Mouse (Mus musculus) neural tube, embryonic 11.5 days (tissue): Measurements from ENCODE around the gene Uvrag. TPM values are rescaled to one million over a fixed set of nuclear protein-coding genes. Genes with fewer than 3 reads are reported as not detected.
"Not testable (repeated sequence)": the region's sequence is repeated elsewhere in the genome, so short reads cannot be mapped to it uniquely, and the experiment has no call there.

Source experiments
- ATAC-seq: fragments of 200-750 bp; cut with Nextera tagmentation; 2 replicates; pipeline ENCODE4 v1.8.0; 2017; ENCODE audit warnings: moderate number of reproducible peaks, mild to moderate bottlenecking, moderate TSS enrichment, moderate library complexity; ENCODE audit not compliant: insufficient read depth, low FRiP score, low TSS enrichment
- DNase-seq: peaks from one replicate; pipeline ENCODE4 v3.0.0-alpha.2; 2015; ENCODE audit warnings: low spot score
- H3K27ac ChIP-seq: fragments of 300-500 bp; sonication (generic); 2 replicates; pipeline ENCODE4 v1.5.1; 2014; ENCODE audit warnings: low read depth, mild to moderate bottlenecking, low read length
- H3K27me3 ChIP-seq: fragments of 300-500 bp; sonication (generic); 2 replicates; pipeline ENCODE4 v1.6.1; 2014; ENCODE audit warnings: mild to moderate bottlenecking, low read length, mixed read lengths; ENCODE audit not compliant: control insufficient read depth, insufficient read depth
- H3K36me3 ChIP-seq: fragments of 300-500 bp; sonication (generic); 2 replicates; pipeline ENCODE4 v1.6.1; 2014; ENCODE audit warnings: mild to moderate bottlenecking, low read length, moderate library complexity, mixed read lengths; ENCODE audit not compliant: control insufficient read depth, insufficient read depth
- H3K4me1 ChIP-seq: fragments of 300-500 bp; sonication (generic); 2 replicates; pipeline ENCODE4 v1.6.1; 2014; ENCODE audit warnings: low read length, mixed read lengths; ENCODE audit not compliant: control insufficient read depth, insufficient read depth
- H3K4me2 ChIP-seq: fragments of 300-500 bp; sonication (generic); 2 replicates; pipeline ENCODE4 v1.6.1; 2014; ENCODE audit warnings: low read depth, mild to moderate bottlenecking, moderate library complexity
- H3K4me3 ChIP-seq: fragments of 300-500 bp; sonication (generic); 2 replicates; pipeline ENCODE4 v1.5.1; 2014; ENCODE audit warnings: low read depth, low read length
- H3K9ac ChIP-seq: fragments of 300-500 bp; sonication (generic); 2 replicates; pipeline ENCODE4 v1.6.1; 2014; ENCODE audit warnings: mild to moderate bottlenecking, low read length
- H3K9me3 ChIP-seq: fragments of 300-500 bp; sonication (generic); 2 replicates; pipeline ENCODE4 v1.6.1; 2016; ENCODE audit warnings: low read length; ENCODE audit not compliant: control insufficient read depth
- WGBS: fragments of 180-500 bp; shearing (Covaris S2); extraction: QIAGEN DNeasy Blood & Tissue Kit; methylation state at CpG from one replicate; pipeline ENCODE4 v1.1.7; 2014; 5-methylcytosine and 5-hydroxymethylcytosine counted together
- polyA plus RNA-seq: library from polyadenylated mRNA; unstranded; fragments of >200 nt; fragmentation: Nextera tagmentation; extraction: Ambion mirVana; gene quantifications from 2 replicates; pipeline ENCODE4 v1.2.1, GENCODE M21; 2014

Uvrag gene
- polyA plus RNA-seq, 1 experiment from 2014 or later = 12.0 TPM

DNA sequence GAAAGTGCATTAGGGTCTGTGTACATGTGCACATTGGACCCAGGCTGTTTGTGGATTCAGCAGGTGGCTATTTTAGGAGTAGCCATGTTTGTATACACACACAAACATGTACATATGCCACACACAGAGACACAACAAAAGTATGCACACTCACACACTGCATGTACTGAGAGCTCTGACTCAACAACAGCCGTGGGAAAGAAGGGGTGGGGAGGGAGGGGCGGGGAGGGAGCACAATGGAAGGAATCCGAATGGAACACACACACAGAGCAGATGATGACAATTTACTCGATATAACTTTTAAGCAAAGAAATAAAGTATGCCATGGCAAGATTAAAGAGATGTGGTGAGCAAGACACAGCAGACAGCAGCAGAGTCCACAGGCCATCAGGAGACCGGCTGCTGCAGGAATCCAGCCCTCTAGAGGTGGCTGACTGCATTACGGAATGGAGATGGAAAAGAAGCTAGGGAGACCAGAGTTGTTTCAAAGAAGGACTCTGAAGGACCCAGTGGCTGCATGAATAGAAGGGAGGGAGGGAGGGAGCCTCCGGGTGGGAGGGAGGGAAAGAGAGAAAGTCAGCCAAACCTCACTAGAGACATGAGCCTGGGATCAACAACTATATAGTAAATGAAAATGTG is 67.1 kb downstream of the Uvrag start:
- WGBS = 30% methylated on average over 7 of the region's 7 CpGs
- H3K27me3 ChIP-seq = no peaks in the 10 kb centered on the region
- ATAC-seq (no peak), DNase-seq (peak; percentile 57)
- H3K4me1 ChIP-seq = no peaks in the 10 kb centered on the region
- no peak overlapping the region for H3K4me2 ChIP-seq
- H3K27ac ChIP-seq = no peak overlapping the region
- no peaks in the 10 kb centered on the region for H3K36me3 ChIP-seq
- no peak overlapping the region for H3K4me3 ChIP-seq
- no peaks in the 10 kb centered on the region for H3K9me3 ChIP-seq
- H3K9ac ChIP-seq = no peak overlapping the region

GRCm38 (mm10) chr7:99067710-99068109 is 73.2 kb downstream of the Uvrag start:
- no peaks in the 10 kb centered on the region for H3K27me3 ChIP-seq
- 89% methylated on average over 7 of the region's 7 CpGs for WGBS

GRCm38 (mm10) chr7:99065920-99066319 is 75.0 kb downstream of the Uvrag start:
- ATAC-seq (no peak), DNase-seq (no peak)
- no peak overlapping the region for H3K4me3 ChIP-seq
- no peak overlapping the region for H3K9ac ChIP-seq
- no peaks in the 10 kb centered on the region for H3K9me3 ChIP-seq
- H3K4me2 ChIP-seq = no peak overlapping the region
- H3K27me3 ChIP-seq = no peaks in the 10 kb centered on the region
- H3K36me3 ChIP-seq = no peaks in the 10 kb centered on the region
- WGBS = 2% methylated on average over 2 of the region's 2 CpGs
- peaks cover 11% of the 10 kb centered on the region for H3K4me1 ChIP-seq
- H3K27ac ChIP-seq = no peak overlapping the region

More at GRCm38 (mm10) chr7:99067710-99068109, 73.2 kb downstream of the Uvrag start:
- Histone ChIP-seq H3K4me2 (no peak overlapping the region), H3K9ac (no peak overlapping the region), H3K27ac (no peak overlapping the region), H3K9me3 (no peaks in the 10 kb centered on the region), H3K4me3 (no peak overlapping the region), H3K36me3 (no peaks in the 10 kb centered on the region), H3K4me1 (peaks cover 11% of the 10 kb centered on the region)
- DNase-seq = no peak
- no peak for ATAC-seq

GRCm38 (mm10) chr7:99065391-99065831 is 75.5 kb downstream of the Uvrag start:
- Histone ChIP-seq H3K4me1 (peaks cover 11% of the 10 kb centered on the region), H3K27me3 (no peaks in the 10 kb centered on the region), H3K4me2 (peak overlapping the region; percentile 20), H3K4me3 (no peak overlapping the region), H3K27ac (no peak overlapping the region), H3K36me3 (no peaks in the 10 kb centered on the region), H3K9me3 (no peaks in the 10 kb centered on the region), H3K9ac (peak overlapping the region; percentile 29)
- WGBS = 2% methylated on average over 11 of the region's 11 CpGs
- peak; percentile 46 for DNase-seq
- peak; percentile 79 for ATAC-seq

DNA sequence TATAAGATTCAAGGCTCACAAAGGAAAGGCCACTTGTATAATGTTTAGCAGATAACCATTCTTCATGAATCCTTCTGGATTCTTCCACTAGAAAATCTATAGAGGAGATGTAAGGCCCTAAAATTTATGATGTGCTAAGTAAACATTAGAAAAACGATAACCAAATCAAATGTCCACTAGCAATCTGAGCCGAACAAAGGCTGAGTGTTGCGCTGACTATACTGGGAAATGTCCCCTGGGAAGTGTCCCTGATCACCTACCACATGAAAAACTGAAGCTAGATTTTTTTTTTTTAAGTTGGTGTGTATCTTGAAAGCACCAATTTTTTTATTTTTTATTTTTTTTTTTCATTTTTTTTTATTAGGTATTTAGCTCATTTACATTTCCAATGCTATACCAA is 76.1 kb downstream of the Uvrag start:
- Histone ChIP-seq H3K36me3 (no peaks in the 10 kb centered on the region), H3K4me1 (peaks cover 11% of the 10 kb centered on the region), H3K27ac (no peak overlapping the region), H3K4me3 (no peak overlapping the region), H3K4me2 (no peak overlapping the region), H3K9me3 (no peaks in the 10 kb centered on the region), H3K9ac (no peak overlapping the region), H3K27me3 (no peaks in the 10 kb centered on the region)
- ATAC-seq = no peak
- DNase-seq = no peak
- 35% methylated on average over 3 of the region's 3 CpGs for WGBS

- H3K4me2 ChIP-seq, DNase-seq, H3K27me3 ChIP-seq, H3K4me3 ChIP-seq, H3K9me3 ChIP-seq, H3K36me3 ChIP-seq, ATAC-seq, H3K27ac ChIP-seq, H3K9ac ChIP-seq: not testable (repeated sequence)
- H3K4me1 ChIP-seq = peaks cover 11% of the 10 kb centered on the region
- 86% methylated on average over 3 of the region's 3 CpGs for WGBS
These were observed 78.7 kb downstream of the Uvrag start for GRCm38 (mm10) chr7:99062263-99062662.

DNA sequence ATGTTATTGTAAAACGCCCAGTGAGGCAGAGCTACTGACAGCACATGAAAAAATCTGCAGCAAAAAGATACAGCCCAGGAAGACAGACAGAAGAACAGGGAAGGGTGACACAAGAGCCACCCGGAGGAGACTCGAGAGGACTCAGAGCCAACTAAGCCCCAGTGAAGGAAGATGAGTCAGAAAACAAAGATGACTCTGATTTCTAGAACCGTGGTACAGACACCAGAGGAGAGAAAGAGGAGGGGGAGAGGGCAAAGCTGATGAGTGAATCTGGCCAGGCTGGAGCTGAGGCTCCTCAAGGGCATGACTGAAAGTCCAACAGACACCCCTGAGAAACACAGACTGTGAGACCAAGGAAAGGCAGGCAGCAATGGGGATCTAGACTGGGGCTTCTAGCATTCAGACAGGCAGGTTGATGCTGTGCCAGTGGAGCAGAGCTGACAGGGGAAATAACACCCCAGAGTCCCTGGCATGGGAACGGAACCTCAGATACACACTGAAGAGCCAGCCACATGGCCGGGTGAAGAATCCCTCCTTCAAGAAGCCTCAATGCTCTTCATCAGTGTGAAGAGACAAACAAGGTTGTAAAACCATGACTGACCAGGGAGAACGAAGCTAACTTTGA is 79.8 kb downstream of the Uvrag start:
- H3K27me3 ChIP-seq = no peaks in the 10 kb centered on the region
- 74% methylated on average over 7 of the region's 7 CpGs for WGBS
- no peaks in the 10 kb centered on the region for H3K9me3 ChIP-seq
- H3K27ac ChIP-seq = no peak overlapping the region
- H3K36me3 ChIP-seq = no peaks in the 10 kb centered on the region
- H3K4me2 ChIP-seq = no peak overlapping the region
- ATAC-seq (no peak), DNase-seq (no peak)
- H3K4me1 ChIP-seq = peaks cover 11% of the 10 kb centered on the region
- H3K4me3 ChIP-seq = no peak overlapping the region
- H3K9ac ChIP-seq = no peak overlapping the region

DNA sequence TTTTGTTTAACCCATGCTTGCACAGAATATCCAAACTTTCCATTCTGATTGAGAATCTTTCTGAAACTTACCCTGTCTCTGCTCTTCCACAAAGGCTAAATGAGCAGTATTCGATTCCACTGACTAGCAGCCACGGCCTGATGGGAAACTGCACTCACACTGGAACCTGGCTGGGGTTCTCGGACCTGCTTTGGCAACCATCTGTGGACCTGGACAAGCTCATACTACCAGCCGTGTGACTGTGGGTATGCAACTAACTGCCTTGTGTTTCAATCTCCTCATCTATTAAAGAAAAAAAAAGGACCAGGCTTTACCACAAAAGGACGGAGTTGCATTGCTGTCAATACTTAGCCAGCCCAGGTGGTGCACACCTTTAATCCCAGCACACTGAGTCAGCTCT is 80.5 kb downstream of the Uvrag start:
- Histone ChIP-seq H3K27ac (no peak overlapping the region), H3K9ac (no peak overlapping the region), H3K4me1 (peaks cover 4% of the 10 kb centered on the region), H3K4me3 (no peak overlapping the region), H3K9me3 (no peaks in the 10 kb centered on the region), H3K4me2 (no peak overlapping the region), H3K36me3 (no peaks in the 10 kb centered on the region), H3K27me3 (no peaks in the 10 kb centered on the region)
- ATAC-seq (no peak), DNase-seq (no peak)
- 90% methylated on average over 5 of the region's 5 CpGs for WGBS

- H3K27me3 ChIP-seq = no peaks in the 10 kb centered on the region
- no peak for ATAC-seq
- no peak for DNase-seq
- H3K27ac ChIP-seq = no peak overlapping the region
- no peaks in the 10 kb centered on the region for H3K9me3 ChIP-seq
- H3K4me1 ChIP-seq = no peaks in the 10 kb centered on the region
- H3K36me3 ChIP-seq = no peaks in the 10 kb centered on the region
- H3K4me3 ChIP-seq = no peak overlapping the region
- H3K9ac ChIP-seq = no peak overlapping the region
- WGBS = 83% methylated on average over 8 of the region's 8 CpGs
- no peak overlapping the region for H3K4me2 ChIP-seq
These were observed 81.0 kb downstream of the Uvrag start for GRCm38 (mm10) chr7:99059934-99060333.
